Mouse (Mus musculus): Measurements from ENCODE around the gene Rspry1. TPM values are rescaled to one million over a fixed set of nuclear protein-coding genes. Genes with fewer than 3 reads are reported as not detected.

The Rspry1 gene
- polyA plus RNA-seq, 1 experiment = 7.4 TPM

- Histone ChIP-seq H3K27me3 (ENCODE audit: control insufficient read depth, insufficient read depth, insufficient read length) (no peaks in the 10 kb centered on the region), H3K36me3 (ENCODE audit: control insufficient read depth, insufficient read depth) (peaks cover 28% of the 10 kb centered on the region)
- TF ChIP-seq CEBPB (IDR thresholded peaks at IDR 0.05; ENCODE audit: insufficient read depth, poor library complexity, severe bottlenecking) (no peak), POLR2AphosphoS2 (IDR thresholded peaks at IDR 0.05; ENCODE audit: insufficient read length, low read depth) (no peak), USF1 (IDR thresholded peaks at IDR 0.05; ENCODE audit: low read depth) (no peak), TCF12 (IDR thresholded peaks at IDR 0.05; ENCODE audit: insufficient read depth, poor library complexity, severe bottlenecking) (no peak), POLR2A (IDR thresholded peaks at IDR 0.05; ENCODE audit: insufficient read length, low read depth) (no peak), TCF3 (IDR thresholded peaks at IDR 0.05; ENCODE audit: insufficient read length, low read depth) (no peak), SRF (IDR thresholded peaks at IDR 0.05; ENCODE audit: control insufficient read depth, insufficient read length, low read depth) (no peak), MYOG (IDR thresholded peaks at IDR 0.05; ENCODE audit: control insufficient read depth in 1 of 3, insufficient read depth in 1 of 3, insufficient read length in 2 of 3, low read depth in 2 of 3) (no peak), E2F4 (IDR thresholded peaks at IDR 0.05; ENCODE audit: insufficient read depth) (no peak), MAX (IDR thresholded peaks at IDR 0.05; ENCODE audit: low read depth) (no peak)
Observed at GRCm38 (mm10) chr8:94574159-94574907, 27.4 kb upstream of the Rspry1 start.

GRCm38 (mm10) chr8:94575148-94575547 lies 26.6 kb upstream of the Rspry1 start:
- no peak overlapping the region for H3K4me3 ChIP-seq
- peaks cover 32% of the 10 kb centered on the region for H3K36me3 ChIP-seq (ENCODE audit: control insufficient read depth, insufficient read depth)
- no peak for TF ChIP-seq POLR2A (IDR thresholded peaks at IDR 0.05; ENCODE audit: insufficient read length, low read depth)
- TF ChIP-seq MYOD1 (IDR thresholded peaks at IDR 0.05; ENCODE audit: control insufficient read depth in 1 of 3, insufficient read length in 2 of 3, low read depth in 2 of 3) = no peak
- no peak for TF ChIP-seq CEBPB (IDR thresholded peaks at IDR 0.05; ENCODE audit: insufficient read depth, poor library complexity, severe bottlenecking)
- no peak for TF ChIP-seq POLR2AphosphoS2 (IDR thresholded peaks at IDR 0.05; ENCODE audit: insufficient read length, low read depth)
- TF ChIP-seq MAX (IDR thresholded peaks at IDR 0.05; ENCODE audit: low read depth) = no peak
- no peak overlapping the region for H3ac ChIP-seq (ENCODE audit: control insufficient read depth, insufficient read length)
- H3K27me3 ChIP-seq (ENCODE audit: control insufficient read depth, insufficient read depth, insufficient read length) = no peaks in the 10 kb centered on the region
- no peak overlapping the region for H3K4me2 ChIP-seq (ENCODE audit: low read depth)
- H3K79me2 ChIP-seq (ENCODE audit: control insufficient read depth, insufficient read depth) = no peaks in the 10 kb centered on the region

More at GRCm38 (mm10) chr8:94574159-94574907, 27.4 kb upstream of the Rspry1 start:
- H3K4me2 ChIP-seq (ENCODE audit: low read depth) = no peak overlapping the region
- H3K79me2 ChIP-seq (ENCODE audit: control insufficient read depth, insufficient read depth) = no peaks in the 10 kb centered on the region
- H3K4me3 ChIP-seq = no peak overlapping the region
- H3ac ChIP-seq (ENCODE audit: control insufficient read depth, insufficient read length) = no peak overlapping the region

GRCm38 (mm10) chr8:94581820-94582483 lies 19.8 kb upstream of the Rspry1 start:
- H3K4me2 ChIP-seq (ENCODE audit: low read depth) = no peak overlapping the region
- TF ChIP-seq MYOG (IDR thresholded peaks at IDR 0.05; ENCODE audit: control insufficient read depth in 1 of 3, insufficient read depth in 1 of 3, insufficient read length in 2 of 3, low read depth in 2 of 3) (peak in 1 of 3 experiments; percentile 8), MYOD1 (IDR thresholded peaks at IDR 0.05; ENCODE audit: control insufficient read depth in 1 of 3, insufficient read length in 2 of 3, low read depth in 2 of 3) (peak in 2 of 3 experiments; percentile 18 to 56), CEBPB (IDR thresholded peaks at IDR 0.05; ENCODE audit: insufficient read depth, poor library complexity, severe bottlenecking) (no peak), SRF (IDR thresholded peaks at IDR 0.05; ENCODE audit: control insufficient read depth, insufficient read length, low read depth) (no peak), REST (IDR thresholded peaks at IDR 0.05; ENCODE audit: insufficient read depth, insufficient read length) (no peak), USF1 (IDR thresholded peaks at IDR 0.05; ENCODE audit: low read depth) (no peak), TCF3 (IDR thresholded peaks at IDR 0.05; ENCODE audit: insufficient read length, low read depth) (no peak)
- no peak overlapping the region for H3ac ChIP-seq (ENCODE audit: control insufficient read depth, insufficient read length)
- no peaks in the 10 kb centered on the region for H3K27me3 ChIP-seq (ENCODE audit: control insufficient read depth, insufficient read depth, insufficient read length)
- H3K4me3 ChIP-seq = no peak overlapping the region
- no peaks in the 10 kb centered on the region for H3K79me2 ChIP-seq (ENCODE audit: control insufficient read depth, insufficient read depth)
- peaks cover 21% of the 10 kb centered on the region for H3K36me3 ChIP-seq (ENCODE audit: control insufficient read depth, insufficient read depth)

GRCm38 (mm10) chr8:94582569-94582968 lies 19.2 kb upstream of the Rspry1 start:
- Histone ChIP-seq H3K27me3 (ENCODE audit: control insufficient read depth, insufficient read depth, insufficient read length) (no peaks in the 10 kb centered on the region), H3K4me2 (ENCODE audit: low read depth) (no peak overlapping the region), H3K4me3 (no peak overlapping the region), H3K79me2 (ENCODE audit: control insufficient read depth, insufficient read depth) (no peaks in the 10 kb centered on the region), H3K36me3 (ENCODE audit: control insufficient read depth, insufficient read depth) (peaks cover 26% of the 10 kb centered on the region), H3ac (ENCODE audit: control insufficient read depth, insufficient read length) (no peak overlapping the region)
- no peak for TF ChIP-seq MYOG (IDR thresholded peaks at IDR 0.05; ENCODE audit: control insufficient read depth in 1 of 3, insufficient read depth in 1 of 3, insufficient read length in 2 of 3, low read depth in 2 of 3)
- no peak for TF ChIP-seq TCF3 (IDR thresholded peaks at IDR 0.05; ENCODE audit: insufficient read length, low read depth)
- TF ChIP-seq E2F4 (IDR thresholded peaks at IDR 0.05; ENCODE audit: insufficient read depth) = no peak
- TF ChIP-seq POLR2A (IDR thresholded peaks at IDR 0.05; ENCODE audit: insufficient read length, low read depth) = no peak
- TF ChIP-seq POLR2AphosphoS2 (IDR thresholded peaks at IDR 0.05; ENCODE audit: insufficient read length, low read depth) = no peak
- no peak for TF ChIP-seq TCF12 (IDR thresholded peaks at IDR 0.05; ENCODE audit: insufficient read depth, poor library complexity, severe bottlenecking)
- TF ChIP-seq MYOD1 (IDR thresholded peaks at IDR 0.05; ENCODE audit: control insufficient read depth in 1 of 3, insufficient read length in 2 of 3, low read depth in 2 of 3) = no peak
- no peak for TF ChIP-seq SRF (IDR thresholded peaks at IDR 0.05; ENCODE audit: control insufficient read depth, insufficient read length, low read depth)
- TF ChIP-seq REST (IDR thresholded peaks at IDR 0.05; ENCODE audit: insufficient read depth, insufficient read length) = no peak
- TF ChIP-seq USF1 (IDR thresholded peaks at IDR 0.05; ENCODE audit: low read depth) = no peak
- no peak for TF ChIP-seq MAX (IDR thresholded peaks at IDR 0.05; ENCODE audit: low read depth)
- TF ChIP-seq CEBPB (IDR thresholded peaks at IDR 0.05; ENCODE audit: insufficient read depth, poor library complexity, severe bottlenecking) = no peak

Measured in myocyte (in vitro differentiated cells).